16 mouse cellular contexts compared by ENCODE assay signal in genomic region chr8:115475156-115475555, GRCm38 (mm10).
"Had no signal": no experiment of that assay in that cellular context is flagged by ENCODE, and none has a peak within 500 bp of the region (broad histone marks: within the 10 kb centered on the region; RNA-seq: fewer than 3 reads in every experiment).

No protein-coding gene starts in this region.

- DNase-seq: kidney, postnatal 10 days; kidney, postnatal 4 days; left cerebral cortex, postnatal 4 days; lung, adult 2 months; lung, postnatal 36 days; midbrain, embryonic 14.5 days; right cerebral cortex, postnatal 4 days; spleen, adult 18-20 months; thymus, adult 2 months; thymus, postnatal 25 days had no signal

- H3K9ac ChIP-seq: limb, embryonic 13.5 days; liver, embryonic 14.5 days; neural tube, embryonic 12.5 days; stomach, embryonic 15.5 days had no signal

- H3K27me3 ChIP-seq: neural tube, embryonic 12.5 days; stomach, embryonic 15.5 days had no signal

- H3K4me1 ChIP-seq: limb, embryonic 13.5 days; neural tube, embryonic 12.5 days; stomach, embryonic 15.5 days had no signal

- H3K27ac ChIP-seq: layer of hippocampus, adult 2 months; limb, embryonic 13.5 days; liver, embryonic 14.5 days; neural tube, embryonic 12.5 days; stomach, embryonic 15.5 days had no signal

- H3K9me3 ChIP-seq: limb, embryonic 13.5 days; neural tube, embryonic 12.5 days; stomach, embryonic 15.5 days had no signal

- ATAC-seq: lung, postnatal 0 days had no signal

- H3K36me3 ChIP-seq: limb, embryonic 13.5 days; neural tube, embryonic 12.5 days; stomach, embryonic 15.5 days had no signal

- H3K4me3 ChIP-seq: layer of hippocampus, adult 2 months; limb, embryonic 13.5 days; neural tube, embryonic 12.5 days; stomach, embryonic 15.5 days had no signal

- H3K4me2 ChIP-seq: limb, embryonic 13.5 days; neural tube, embryonic 12.5 days; stomach, embryonic 15.5 days had no signal
